Mouse (Mus musculus): ENCODE data around the gene Gm21970. TPM values are rescaled to one million over a fixed set of nuclear protein-coding genes. Genes with fewer than 3 reads are reported as not detected.
A peak's percentile ranks its signal among the peaks of the same experiment; 100 is the strongest.

The Gm21970 gene
- polyA plus RNA-seq, 1 experiment from 2014 or later = not detected

GRCm38 (mm10) chr16:91363483-91363882, 28.0 kb upstream of the Gm21970 start:
- H3K4me2 ChIP-seq (ENCODE audit: low read depth, low read length) = no peak overlapping the region
- H3K27ac ChIP-seq (ENCODE audit: low read length) = peak overlapping the region; percentile 67
- ATAC-seq = peak; percentile 49
- 0 out of 2 replicates have a peak, but pooled peaks cover 4% of the 10 kb centered on the region for H3K4me1 ChIP-seq (ENCODE audit: control insufficient read depth, insufficient read depth, low read length)
- H3K27me3 ChIP-seq (replicated peaks; ENCODE audit: control insufficient read depth, insufficient read depth, low read length) = no peaks in the 10 kb centered on the region
- WGBS = 21% methylated on average over 3 of the region's 3 CpGs
- H3K36me3 ChIP-seq (ENCODE audit: control insufficient read depth, insufficient read depth, low read length) = no peaks in the 10 kb centered on the region
- no peak overlapping the region for H3K4me3 ChIP-seq (ENCODE audit: low read length)
- H3K9ac ChIP-seq (ENCODE audit: low read depth, low read length) = no peak overlapping the region
- H3K9me3 ChIP-seq (ENCODE audit: control insufficient read depth, low read length) = no peaks in the 10 kb centered on the region

DNA sequence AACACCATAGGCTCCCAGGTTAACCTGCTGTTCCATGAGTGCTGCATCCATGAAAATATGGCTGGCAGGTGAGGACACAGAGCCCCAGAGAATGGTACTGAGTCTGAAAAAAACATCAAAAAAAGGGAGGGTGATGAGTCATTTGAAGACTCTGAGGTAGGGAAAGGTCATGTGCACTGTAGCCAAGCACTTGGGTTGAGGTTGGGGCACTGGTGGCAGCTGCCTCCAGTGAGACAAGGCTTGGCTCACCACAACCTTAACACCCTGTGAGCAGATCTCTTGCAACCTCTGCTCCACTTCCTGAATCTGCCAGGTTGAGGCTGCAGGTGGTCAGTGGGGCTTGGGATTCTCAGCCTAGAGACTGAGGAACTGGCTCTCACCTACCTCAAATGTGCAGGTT, 25.0 kb upstream of the Gm21970 start:
- no peak overlapping the region for H3K4me3 ChIP-seq (ENCODE audit: low read length)
- no peaks in the 10 kb centered on the region for H3K9me3 ChIP-seq (ENCODE audit: control insufficient read depth, low read length)
- no peak overlapping the region for H3K4me2 ChIP-seq (ENCODE audit: low read depth, low read length)
- H3K9ac ChIP-seq (ENCODE audit: low read depth, low read length) = no peak overlapping the region
- H3K27me3 ChIP-seq (replicated peaks; ENCODE audit: control insufficient read depth, insufficient read depth, low read length) = no peaks in the 10 kb centered on the region
- no peak for ATAC-seq
- H3K4me1 ChIP-seq (ENCODE audit: control insufficient read depth, insufficient read depth, low read length) = 0 out of 2 replicates have a peak, but pooled peaks cover 4% of the 10 kb centered on the region
- H3K36me3 ChIP-seq (ENCODE audit: control insufficient read depth, insufficient read depth, low read length) = no peaks in the 10 kb centered on the region
- no peak overlapping the region for H3K27ac ChIP-seq (ENCODE audit: low read length)

DNA sequence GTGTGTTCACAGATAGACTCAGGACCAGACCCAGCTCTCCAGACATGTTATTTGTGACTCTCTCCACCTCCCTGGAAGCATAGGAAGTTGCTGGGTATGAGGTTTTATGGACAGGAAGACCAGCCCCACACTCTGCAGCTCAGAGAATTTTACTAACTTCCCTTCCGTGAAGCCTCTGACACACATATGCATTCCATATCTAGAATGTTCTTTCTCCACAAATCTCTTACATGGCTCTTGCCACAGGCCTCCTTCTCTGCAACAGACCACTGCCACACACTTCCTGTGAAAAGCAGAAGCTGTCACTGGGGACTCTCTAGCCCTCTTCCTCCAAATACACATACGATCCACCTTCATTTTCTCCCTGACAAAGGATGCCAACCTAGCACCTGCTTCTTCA, 24.5 kb upstream of the Gm21970 start:
- H3K9me3 ChIP-seq (ENCODE audit: control insufficient read depth, low read length) = no peaks in the 10 kb centered on the region
- 76% methylated on average over 2 of the region's 2 CpGs for WGBS
- no peak overlapping the region for H3K9ac ChIP-seq (ENCODE audit: low read depth, low read length)
- H3K4me3 ChIP-seq (ENCODE audit: low read length) = no peak overlapping the region
- H3K27ac ChIP-seq (ENCODE audit: low read length) = no peak overlapping the region
- ATAC-seq = no peak
- no peaks in the 10 kb centered on the region for H3K36me3 ChIP-seq (ENCODE audit: control insufficient read depth, insufficient read depth, low read length)
- H3K4me2 ChIP-seq (ENCODE audit: low read depth, low read length) = no peak overlapping the region
- H3K4me1 ChIP-seq (ENCODE audit: control insufficient read depth, insufficient read depth, low read length) = 0 out of 2 replicates have a peak, but pooled peaks cover 4% of the 10 kb centered on the region
- no peaks in the 10 kb centered on the region for H3K27me3 ChIP-seq (replicated peaks; ENCODE audit: control insufficient read depth, insufficient read depth, low read length)

DNA sequence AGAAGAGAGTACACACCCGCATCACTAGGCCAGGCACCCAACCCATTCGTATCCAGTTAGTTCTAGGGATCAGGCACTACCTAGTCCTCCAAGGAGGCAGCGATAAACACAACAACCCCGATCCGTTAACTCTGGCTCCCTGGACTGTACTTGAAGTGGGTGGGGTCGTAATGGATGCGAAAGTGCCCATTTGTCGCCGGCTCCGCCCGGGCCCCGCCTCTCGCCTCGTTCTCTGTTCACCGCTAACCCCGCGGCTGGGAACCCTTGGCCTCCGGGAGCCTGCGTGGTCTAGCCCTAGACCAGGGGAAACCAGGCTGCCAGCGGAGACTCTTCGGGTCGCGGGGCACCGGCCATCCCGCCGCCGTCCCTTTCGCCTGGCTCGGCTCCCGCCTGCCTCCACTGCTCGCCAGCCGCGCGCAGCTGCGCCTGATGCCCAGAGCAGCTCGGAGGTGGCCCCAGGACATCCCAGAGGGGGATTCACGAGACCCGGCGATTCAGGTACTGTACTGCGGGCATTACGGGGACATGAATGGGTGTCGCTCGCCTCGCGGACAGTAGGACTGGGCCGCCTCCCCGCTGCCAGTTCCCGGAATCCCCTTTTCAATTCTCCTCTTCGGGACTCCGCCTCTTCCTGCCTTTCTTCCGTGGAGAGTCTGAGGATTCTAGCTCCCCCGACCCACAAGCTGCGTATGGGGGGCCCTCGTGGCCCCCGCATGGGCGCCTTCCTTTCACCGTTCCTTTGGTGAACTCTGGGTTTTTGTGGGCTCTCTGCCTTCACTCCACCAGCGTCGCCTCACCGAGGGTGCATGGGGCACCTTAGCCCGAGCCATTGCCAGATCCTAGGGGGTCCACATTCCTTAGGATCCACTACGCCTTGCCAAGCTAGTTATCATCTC, 18.7 kb upstream of the Gm21970 start, which contains the start of gene Ifnar2:
Gene Ifnar2 (plus strand): TSS at position 207 of the 896 bp plus-strand sequence.
- Histone ChIP-seq H3K36me3 (ENCODE audit: control insufficient read depth, insufficient read depth, low read length) (no peaks in the 10 kb centered on the region), H3K9me3 (ENCODE audit: control insufficient read depth, low read length) (no peaks in the 10 kb centered on the region), H3K4me2 (ENCODE audit: low read depth, low read length) (peak within 1 kb of the TSS; percentile 69), H3K4me3 (ENCODE audit: low read length) (peak within 1 kb of the TSS; percentile 91), H3K9ac (ENCODE audit: low read depth, low read length) (peak within 1 kb of the TSS; percentile 94), H3K27me3 (replicated peaks; ENCODE audit: control insufficient read depth, insufficient read depth, low read length) (no peaks in the 10 kb centered on the region), H3K27ac (ENCODE audit: low read length) (peak within 1 kb of the TSS; percentile 94), H3K4me1 (ENCODE audit: control insufficient read depth, insufficient read depth, low read length) (peaks cover 9% of the 10 kb centered on the region)
- WGBS = under 1% methylated on average over 56 of the region's 62 CpGs
- ATAC-seq = peak; percentile 93

GRCm38 (mm10) chr16:91373473-91374252, 17.9 kb upstream of the Gm21970 start:
- ATAC-seq = peak; percentile 26
- H3K4me1 ChIP-seq (ENCODE audit: control insufficient read depth, insufficient read depth, low read length) = peaks cover 11% of the 10 kb centered on the region
- H3K9ac ChIP-seq (ENCODE audit: low read depth, low read length) = peak overlapping the region; percentile 94
- no peaks in the 10 kb centered on the region for H3K36me3 ChIP-seq (ENCODE audit: control insufficient read depth, insufficient read depth, low read length)
- no peaks in the 10 kb centered on the region for H3K9me3 ChIP-seq (ENCODE audit: control insufficient read depth, low read length)
- peak overlapping the region; percentile 94 for H3K27ac ChIP-seq (ENCODE audit: low read length)
- no peaks in the 10 kb centered on the region for H3K27me3 ChIP-seq (replicated peaks; ENCODE audit: control insufficient read depth, insufficient read depth, low read length)
- H3K4me2 ChIP-seq (ENCODE audit: low read depth, low read length) = peak overlapping the region; percentile 69
- WGBS = 34% methylated on average over 13 of the region's 13 CpGs
- H3K4me3 ChIP-seq (ENCODE audit: low read length) = peak overlapping the region; percentile 91

GRCm38 (mm10) chr16:91374253-91374634, 17.3 kb upstream of the Gm21970 start:
- no peaks in the 10 kb centered on the region for H3K27me3 ChIP-seq (replicated peaks; ENCODE audit: control insufficient read depth, insufficient read depth, low read length)

DNA sequence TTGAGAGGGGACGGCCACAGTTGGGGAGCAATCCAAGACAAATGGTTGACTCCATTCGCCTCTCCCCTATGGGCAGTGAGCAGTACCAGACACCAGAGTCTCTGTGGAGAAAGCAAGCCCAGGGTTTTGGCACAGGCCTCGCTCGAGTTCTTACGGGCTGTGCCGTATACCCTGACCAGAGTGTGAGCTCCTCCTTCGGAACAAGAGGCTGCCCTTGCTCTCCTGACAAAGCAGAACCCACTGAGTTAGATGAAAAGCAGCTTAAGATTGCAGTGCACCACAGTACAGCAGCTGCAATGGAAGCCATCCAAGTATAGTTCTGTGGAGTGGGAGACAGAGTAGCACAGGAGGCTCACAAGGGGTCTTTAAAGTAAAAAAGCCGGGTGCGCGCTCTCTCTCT, 14.8 kb upstream of the Gm21970 start:
- WGBS = 83% methylated on average over 10 of the region's 10 CpGs
- H3K36me3 ChIP-seq (ENCODE audit: control insufficient read depth, insufficient read depth, low read length) = no peaks in the 10 kb centered on the region
- peak overlapping the region; percentile 39 for H3K27ac ChIP-seq (ENCODE audit: low read length)

More at GRCm38 (mm10) chr16:91374253-91374634, 17.3 kb upstream of the Gm21970 start:
- Histone ChIP-seq H3K27ac (ENCODE audit: low read length) (no peak overlapping the region), H3K9me3 (ENCODE audit: control insufficient read depth, low read length) (no peaks in the 10 kb centered on the region), H3K4me2 (ENCODE audit: low read depth, low read length) (no peak overlapping the region), H3K4me1 (ENCODE audit: control insufficient read depth, insufficient read depth, low read length) (peaks cover 16% of the 10 kb centered on the region), H3K36me3 (ENCODE audit: control insufficient read depth, insufficient read depth, low read length) (no peaks in the 10 kb centered on the region), H3K9ac (ENCODE audit: low read depth, low read length) (no peak overlapping the region), H3K4me3 (ENCODE audit: low read length) (no peak overlapping the region)
- no peak for ATAC-seq
- whole genome bisulfite sequencing = 80% methylated on average over 3 of the region's 3 CpGs

DNA sequence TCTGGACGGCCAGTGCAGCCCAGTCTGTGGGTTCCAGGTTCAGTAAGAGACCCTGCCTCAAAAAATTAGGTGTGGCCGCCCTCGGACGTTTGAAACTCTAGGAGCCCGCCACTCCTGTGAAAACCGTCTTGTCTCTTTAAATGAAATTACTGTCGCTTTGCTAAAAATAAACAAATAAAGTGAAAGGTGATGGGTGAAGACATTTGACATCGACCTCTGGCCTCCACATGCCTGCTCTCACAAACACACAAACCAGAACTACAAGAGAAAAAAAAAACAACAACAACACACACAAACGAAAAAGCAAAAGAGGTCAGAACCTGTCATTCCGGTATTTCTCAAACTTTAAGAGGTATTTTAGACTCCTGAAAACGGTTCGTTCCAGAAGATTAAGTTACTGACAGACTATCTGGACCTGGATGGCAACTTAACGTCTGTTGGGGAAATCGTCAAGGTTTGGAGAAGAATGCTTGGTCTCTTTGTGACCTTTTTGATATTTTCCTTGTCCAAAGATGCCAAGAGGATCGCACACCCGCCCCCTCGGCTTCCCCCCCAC, 13.0 kb upstream of the Gm21970 start:
- Histone ChIP-seq H3K27me3 (replicated peaks; ENCODE audit: control insufficient read depth, insufficient read depth, low read length) (no peaks in the 10 kb centered on the region), H3K4me2 (ENCODE audit: low read depth, low read length) (no peak overlapping the region), H3K27ac (ENCODE audit: low read length) (peak overlapping the region; percentile 72; the same call in 1 of the 2 replicates), H3K36me3 (ENCODE audit: control insufficient read depth, insufficient read depth, low read length) (no peaks in the 10 kb centered on the region), H3K9ac (ENCODE audit: low read depth, low read length) (no peak overlapping the region), H3K4me3 (ENCODE audit: low read length) (no peak overlapping the region), H3K4me1 (ENCODE audit: control insufficient read depth, insufficient read depth, low read length) (peaks cover 28% of the 10 kb centered on the region), H3K9me3 (ENCODE audit: control insufficient read depth, low read length) (no peaks in the 10 kb centered on the region)
- WGBS = 54% methylated on average over 17 of the region's 17 CpGs
- ATAC-seq = no peak

More for the DNA sequence above, 14.8 kb upstream of the Gm21970 start:
- Histone ChIP-seq H3K4me2 (ENCODE audit: low read depth, low read length) (no peak overlapping the region), H3K4me1 (ENCODE audit: control insufficient read depth, insufficient read depth, low read length) (peaks cover 26% of the 10 kb centered on the region), H3K9me3 (ENCODE audit: control insufficient read depth, low read length) (no peaks in the 10 kb centered on the region), H3K27me3 (replicated peaks; ENCODE audit: control insufficient read depth, insufficient read depth, low read length) (no peaks in the 10 kb centered on the region), H3K4me3 (ENCODE audit: low read length) (no peak overlapping the region), H3K9ac (ENCODE audit: low read depth, low read length) (no peak overlapping the region)
- no peak for ATAC-seq

- H3K27me3 ChIP-seq (replicated peaks; ENCODE audit: control insufficient read depth, insufficient read depth, low read length) = no peaks in the 10 kb centered on the region
- peak; percentile 17; the same call in 1 of the 2 replicates for ATAC-seq
- no peaks in the 10 kb centered on the region for H3K9me3 ChIP-seq (ENCODE audit: control insufficient read depth, low read length)
- H3K27ac ChIP-seq (ENCODE audit: low read length) = peak overlapping the region; percentile 72
- 28% methylated on average over 9 of the region's 9 CpGs for WGBS
- no peak overlapping the region for H3K4me2 ChIP-seq (ENCODE audit: low read depth, low read length)
- no peak overlapping the region for H3K4me3 ChIP-seq (ENCODE audit: low read length)
- H3K36me3 ChIP-seq (ENCODE audit: control insufficient read depth, insufficient read depth, low read length) = 0 out of 2 replicates have a peak, but pooled peaks cover 2% of the 10 kb centered on the region
- H3K4me1 ChIP-seq (ENCODE audit: control insufficient read depth, insufficient read depth, low read length) = peaks cover 24% of the 10 kb centered on the region
- no peak overlapping the region for H3K9ac ChIP-seq (ENCODE audit: low read depth, low read length)
Measured at GRCm38 (mm10) chr16:91378991-91379390, 12.5 kb upstream of the Gm21970 start.
